Mouse (Mus musculus): ENCODE results near the gene Klhdc7a. TPM values are rescaled to one million over a fixed set of nuclear protein-coding genes. Genes with fewer than 3 reads are reported as not detected.
A peak's percentile ranks its signal among the peaks of the same experiment; 100 is the strongest.
"Not testable (repeated sequence)": the region's sequence is repeated elsewhere in the genome, so short reads cannot be mapped to it uniquely, and the experiment has no call there.

Klhdc7a gene
- total RNA-seq (2021): 10 to 100 TPM; 12.5 to 16.8 TPM
- long read RNA-seq, experiment 1, full-length matches to known transcripts: 4 of 5 reads
- long read RNA-seq, experiment 1, partial matches to known transcripts: 0 of 5 reads
- long read RNA-seq, experiment 1, other reads (novel, unspliced or antisense): 1 of 5 reads
- long read RNA-seq, experiment 2, full-length matches to known transcripts: 4 of 4 reads
- long read RNA-seq, experiment 2, partial matches to known transcripts: 0 of 4 reads
- long read RNA-seq, experiment 2, other reads (novel, unspliced or antisense): 0 of 4 reads

DNA sequence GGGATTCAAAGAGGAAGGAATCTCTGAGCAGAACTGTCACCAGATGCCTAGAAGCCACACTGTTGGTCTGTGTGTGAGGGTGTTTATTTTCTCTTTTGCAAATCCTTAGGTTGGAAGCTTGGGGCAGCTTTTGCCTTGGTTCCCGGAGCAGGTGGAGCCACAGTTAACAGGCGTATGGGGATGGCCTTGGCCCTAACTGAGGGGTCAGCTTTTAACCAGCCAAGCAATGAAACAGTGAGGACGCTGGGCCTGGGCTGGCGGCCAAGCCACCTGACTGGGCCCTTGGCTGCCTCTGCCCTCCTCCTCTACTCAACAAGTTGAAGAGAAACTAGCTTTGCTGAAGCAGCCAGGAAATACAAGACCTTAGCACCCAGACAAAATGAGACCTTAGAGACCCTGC is at the start of gene Klhdc7a:
Klhdc7a (minus strand) TSS at position 105 of the 400 bp plus-strand sequence.
- DNase-seq: peak; percentile 90 to 94

DNA sequence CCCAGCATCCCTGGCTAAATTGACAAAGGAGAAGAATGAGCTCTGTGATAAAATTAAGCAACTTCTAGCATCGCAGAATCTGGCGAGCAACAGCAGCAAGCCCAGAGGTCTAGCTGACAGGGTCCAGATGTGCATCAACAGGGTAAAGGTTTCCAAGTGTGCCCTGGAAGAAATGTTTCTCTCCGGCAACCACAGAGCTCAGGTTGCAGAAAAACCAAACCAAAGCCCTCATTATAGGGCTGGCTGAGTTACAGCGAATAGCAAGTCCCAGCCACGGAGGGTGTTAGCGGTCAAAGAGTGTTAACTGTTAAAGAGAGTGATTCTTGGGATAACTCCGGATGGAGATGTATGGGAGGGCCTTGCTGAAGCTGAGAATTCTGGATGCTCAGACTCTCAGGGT is 48.1 kb upstream of the Klhdc7a start:
- DNase-seq: no peak

DNA sequence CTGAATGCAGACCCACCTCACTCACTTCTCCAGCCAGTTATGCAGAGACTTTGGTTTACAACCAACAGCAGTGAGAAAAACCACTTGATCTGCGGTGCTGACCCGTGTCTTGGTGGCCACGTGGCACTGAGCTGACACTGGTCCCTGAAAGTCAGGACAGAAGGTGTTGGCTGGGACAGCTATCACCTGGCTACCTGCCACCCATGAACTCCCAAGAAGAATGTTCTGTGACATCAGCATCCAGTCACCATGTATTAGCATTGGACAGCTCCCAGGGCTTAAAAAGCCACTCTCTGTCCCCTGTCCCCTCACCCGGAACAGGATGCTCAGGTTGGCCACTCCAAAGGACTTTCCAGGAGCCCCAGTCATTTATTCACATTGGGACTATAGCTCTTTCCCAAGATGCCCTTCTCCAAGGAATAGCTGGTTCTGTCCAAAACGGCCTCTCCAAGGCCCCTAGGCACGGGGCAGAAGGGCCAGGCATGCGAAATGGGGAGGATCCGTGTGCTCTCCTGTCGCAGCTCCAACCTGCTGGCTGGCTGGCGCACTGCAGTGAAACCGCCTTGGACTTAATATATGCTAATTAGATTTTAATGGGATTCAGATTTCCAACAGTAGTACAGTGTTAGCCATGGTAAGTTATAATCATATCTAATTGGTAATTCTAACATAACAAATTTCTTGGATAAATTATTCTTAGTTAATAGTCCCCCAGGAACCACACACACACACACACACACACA is 43.1 kb upstream of the Klhdc7a start:
- no peak for DNase-seq

DNA sequence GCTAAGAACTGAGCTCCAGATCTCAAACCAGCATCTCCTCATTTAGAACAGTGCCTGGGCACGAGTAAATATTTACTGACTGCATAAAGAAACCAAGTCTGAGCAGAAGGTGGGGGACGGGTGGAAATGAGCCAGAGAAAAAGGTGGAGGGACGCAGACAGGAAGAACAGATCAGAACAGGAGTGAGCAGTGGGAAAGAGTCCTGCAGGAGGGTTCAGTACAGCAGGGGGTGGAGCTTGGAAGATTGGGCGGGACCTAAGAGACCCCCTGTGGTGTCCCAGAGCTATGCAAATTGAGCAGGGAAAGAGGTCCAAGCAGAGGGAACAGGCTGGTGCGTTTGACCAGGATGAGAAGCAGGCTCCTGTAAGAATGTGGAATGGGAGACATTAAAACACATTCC is 37.1 kb upstream of the Klhdc7a start:
- DNase-seq: no peak

- no peak for DNase-seq
These were observed 36.3 kb upstream of the Klhdc7a start for GRCm38 (mm10) chr4:140004170-140004569.

DNA sequence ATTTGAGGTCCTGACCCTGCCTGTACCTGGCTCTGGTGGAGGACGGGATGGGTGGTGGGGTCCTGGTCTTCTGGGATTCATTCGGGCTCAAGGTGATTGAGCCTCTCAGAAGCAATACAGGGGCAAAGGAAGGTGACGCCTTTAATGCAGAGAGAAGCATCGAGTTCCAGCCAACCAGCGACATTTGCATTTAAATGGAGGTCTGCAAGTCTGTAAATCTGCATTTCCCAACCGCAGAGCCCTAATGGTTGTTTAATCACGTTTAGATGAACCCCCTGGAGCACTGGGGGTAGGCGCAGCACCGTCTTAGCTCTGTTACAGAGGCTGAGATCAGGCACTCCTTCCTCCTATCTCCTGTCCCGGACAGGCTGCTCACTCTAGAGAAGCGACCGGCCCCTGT is 34.2 kb upstream of the Klhdc7a start:
- no peak for DNase-seq

- DNase-seq: peak; percentile 41 to 58
These were observed 33.1 kb upstream of the Klhdc7a start for GRCm38 (mm10) chr4:140000911-140001310.

- DNase-seq: no peak
These were observed 31.2 kb upstream of the Klhdc7a start for GRCm38 (mm10) chr4:139999033-139999432.

GRCm38 (mm10) chr4:139995659-139996058 is 27.8 kb upstream of the Klhdc7a start:
- no peak for DNase-seq

DNA sequence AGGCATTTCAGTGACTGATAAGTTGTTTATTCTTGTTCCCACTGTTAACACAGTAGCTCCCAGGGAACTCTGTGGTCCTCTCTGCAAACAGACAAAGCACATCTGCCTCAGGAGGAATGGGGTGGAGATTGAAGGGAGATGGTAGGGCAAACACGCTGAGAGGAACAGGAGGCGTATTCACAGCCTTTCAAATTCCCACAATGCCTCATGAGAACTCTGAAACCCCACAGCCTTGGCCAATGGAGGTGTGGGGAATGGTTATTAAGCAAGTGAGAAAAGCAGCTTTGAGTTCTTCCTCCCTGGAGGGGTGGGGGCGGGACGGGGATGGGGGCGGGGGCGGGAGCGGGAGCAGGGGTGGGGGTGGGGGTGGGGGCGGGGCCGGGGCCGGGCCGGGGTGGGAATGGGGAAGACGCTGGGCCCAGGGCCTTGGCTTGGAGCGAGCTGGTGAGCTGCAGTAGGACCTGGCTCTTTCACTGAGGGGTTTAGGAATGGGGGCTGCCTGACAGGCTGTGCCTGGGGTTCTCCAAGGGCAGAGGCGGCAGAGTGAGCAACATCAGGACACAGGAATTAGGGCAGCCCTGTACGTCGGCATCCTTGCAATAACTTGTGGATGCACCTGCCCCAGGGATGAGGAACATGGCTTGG is 25.4 kb upstream of the Klhdc7a start:
- DNase-seq: no peak

- DNase-seq: no peak
These were observed 19.1 kb upstream of the Klhdc7a start for GRCm38 (mm10) chr4:139986913-139987312.

GRCm38 (mm10) chr4:139978716-139979115 is 10.9 kb upstream of the Klhdc7a start:
- DNase-seq: no peak

GRCm38 (mm10) chr4:139977308-139977781 is 9.5 kb upstream of the Klhdc7a start:
- no peak for DNase-seq

- DNase-seq: no peak
These were observed 6.7 kb upstream of the Klhdc7a start for GRCm38 (mm10) chr4:139974506-139974905.

DNA sequence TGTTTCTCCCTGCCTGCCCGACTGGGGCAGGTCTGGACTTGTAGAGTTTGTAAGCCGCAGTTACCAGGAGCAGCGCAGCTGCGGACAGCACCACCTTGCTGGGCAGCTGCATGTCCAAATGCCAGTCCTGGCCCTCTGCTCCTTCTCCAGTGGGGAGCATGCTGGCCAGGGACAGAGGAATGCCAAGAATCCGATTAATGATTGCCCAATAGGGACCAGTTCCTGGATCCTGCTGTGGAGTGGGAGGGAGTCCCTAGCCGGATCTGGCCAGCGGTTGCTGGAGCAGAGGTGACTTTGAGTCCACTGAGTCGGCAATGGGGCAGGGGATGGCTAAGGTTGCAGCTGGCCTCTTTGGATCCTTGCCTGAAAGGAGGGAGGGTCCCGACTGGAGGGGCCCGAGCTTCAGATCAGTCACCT is 343 bp downstream of the Klhdc7a start:
- DNase-seq: peak; percentile 44 to 64

DNA sequence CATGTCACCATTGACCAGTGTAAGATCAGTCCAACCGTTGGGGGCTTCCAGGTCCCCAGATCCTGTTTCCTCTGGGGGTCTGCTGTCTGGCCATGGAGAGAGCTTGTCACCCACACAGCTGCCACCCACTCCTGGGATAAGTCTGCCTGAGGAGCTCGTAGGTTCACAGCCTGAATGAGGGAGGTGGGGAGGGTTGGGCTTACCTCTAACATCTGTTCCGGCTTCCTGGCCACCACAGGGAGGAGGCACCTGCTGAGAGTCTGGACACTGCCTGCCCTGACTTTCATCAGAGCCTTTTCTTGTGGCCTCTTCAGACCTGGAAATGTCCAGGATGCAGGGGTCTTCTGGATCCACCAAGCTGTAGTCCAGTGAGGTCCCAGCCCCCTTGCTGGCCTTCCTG is 845 bp downstream of the Klhdc7a start:
- DNase-seq: no peak

DNA sequence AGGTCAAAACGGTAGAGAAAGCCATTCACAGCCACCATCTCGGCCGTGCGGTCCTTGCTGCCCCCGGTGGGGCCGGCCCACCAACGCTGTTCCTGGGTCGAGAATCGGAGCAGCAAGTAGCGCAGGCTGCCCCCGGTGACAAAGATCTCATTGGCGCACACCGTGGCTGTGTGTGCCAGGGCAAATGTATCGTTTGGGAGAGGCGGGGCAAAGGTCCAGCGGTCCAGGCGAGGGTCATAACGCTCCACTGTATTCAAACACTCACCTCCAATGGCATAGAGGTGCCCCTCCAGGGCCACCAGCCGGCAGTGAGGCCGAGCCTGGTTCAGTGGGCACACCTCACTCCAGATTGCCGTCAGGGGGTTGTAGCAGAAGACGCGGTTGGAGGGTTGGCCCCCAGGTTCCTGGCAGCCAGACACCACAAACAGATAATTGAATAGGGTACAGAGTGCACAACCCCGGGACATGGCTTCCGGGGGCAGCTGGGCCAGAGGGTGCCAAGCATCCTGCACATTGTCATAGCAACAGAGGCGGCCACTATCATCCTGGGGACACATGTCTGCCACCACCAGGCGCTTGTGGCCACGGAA is 2.1 kb downstream of the Klhdc7a start:
- DNase-seq: no peak

DNA sequence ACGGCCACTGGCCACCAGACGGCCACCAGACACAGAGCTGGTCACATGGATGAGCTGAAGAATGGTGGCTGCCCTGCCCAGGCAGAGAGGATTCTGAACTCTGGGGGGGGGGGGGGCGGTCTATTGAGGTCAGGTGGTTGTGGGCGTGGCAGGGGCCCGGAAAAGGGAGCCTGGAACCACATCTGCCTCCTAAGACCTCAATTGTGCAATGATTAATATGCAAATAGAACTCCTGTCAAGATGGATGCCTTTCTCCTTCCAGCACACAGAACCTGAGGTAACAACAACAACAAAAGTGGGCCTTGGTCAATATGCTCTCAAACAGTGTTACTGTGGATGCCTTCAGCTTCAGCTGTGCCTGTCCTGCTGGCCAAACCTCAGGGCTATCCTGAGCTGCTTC is 3.4 kb downstream of the Klhdc7a start:
- no peak for DNase-seq

DNA sequence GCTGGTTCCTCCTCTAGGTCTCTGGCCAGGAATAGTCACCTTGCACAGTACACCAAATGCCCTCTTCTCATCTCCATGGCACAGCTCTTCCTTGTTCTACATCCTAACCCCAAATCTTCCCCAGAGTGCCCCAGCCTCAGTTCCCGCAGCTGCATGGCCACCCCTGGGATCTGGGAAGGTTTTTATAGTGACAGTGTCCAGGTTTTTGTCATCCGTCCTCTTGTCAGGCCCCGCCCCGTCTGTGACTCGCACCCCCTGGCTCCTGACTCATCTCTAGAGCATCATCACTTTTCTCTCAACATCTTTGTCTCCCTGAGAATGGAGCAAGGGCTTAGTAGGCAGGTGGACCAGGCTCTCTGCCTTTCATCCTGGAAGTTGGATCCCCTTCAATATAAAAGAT is 3.9 kb downstream of the Klhdc7a start:
- DNase-seq: peak; percentile 39 to 69

GRCm38 (mm10) chr4:139963059-139963458 is 4.8 kb downstream of the Klhdc7a start:
- peak in 1 of 2 experiments; percentile 50 for DNase-seq

DNA sequence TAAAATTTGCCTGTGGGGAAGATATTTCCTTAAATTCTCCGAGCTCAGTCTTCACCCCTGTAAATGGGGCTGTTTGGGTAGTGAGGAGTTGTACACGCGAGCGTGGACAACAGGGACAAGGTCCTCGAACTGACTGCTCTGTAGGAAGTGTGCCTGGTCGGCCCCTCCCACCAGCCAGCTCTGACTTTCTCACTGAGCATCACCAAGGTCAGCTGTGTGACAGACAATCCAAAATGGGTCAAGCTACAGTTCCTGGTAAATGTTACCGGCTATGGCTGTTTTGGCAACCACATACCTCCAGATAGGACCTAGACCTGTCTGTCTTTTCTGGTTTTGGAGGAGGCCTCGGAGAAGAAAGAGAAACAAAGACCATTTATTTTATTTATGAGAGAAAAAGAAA is 6.0 kb downstream of the Klhdc7a start:
- peak; percentile 44 to 71 for DNase-seq

GRCm38 (mm10) chr4:139961329-139961728 is 6.5 kb downstream of the Klhdc7a start:
- DNase-seq: not testable (repeated sequence)

All from adrenal gland, postnatal 36 days (tissue).